Mouse (Mus musculus) retina, postnatal 7 days (tissue): ENCODE measurements around the gene Fgfr2.

Experiments
- DNase-seq: peaks from one replicate; pipeline ENCODE4 v3.0.0-alpha.2; 2012; ENCODE audit warnings: low read depth, low spot score

Fgfr2 gene

DNA sequence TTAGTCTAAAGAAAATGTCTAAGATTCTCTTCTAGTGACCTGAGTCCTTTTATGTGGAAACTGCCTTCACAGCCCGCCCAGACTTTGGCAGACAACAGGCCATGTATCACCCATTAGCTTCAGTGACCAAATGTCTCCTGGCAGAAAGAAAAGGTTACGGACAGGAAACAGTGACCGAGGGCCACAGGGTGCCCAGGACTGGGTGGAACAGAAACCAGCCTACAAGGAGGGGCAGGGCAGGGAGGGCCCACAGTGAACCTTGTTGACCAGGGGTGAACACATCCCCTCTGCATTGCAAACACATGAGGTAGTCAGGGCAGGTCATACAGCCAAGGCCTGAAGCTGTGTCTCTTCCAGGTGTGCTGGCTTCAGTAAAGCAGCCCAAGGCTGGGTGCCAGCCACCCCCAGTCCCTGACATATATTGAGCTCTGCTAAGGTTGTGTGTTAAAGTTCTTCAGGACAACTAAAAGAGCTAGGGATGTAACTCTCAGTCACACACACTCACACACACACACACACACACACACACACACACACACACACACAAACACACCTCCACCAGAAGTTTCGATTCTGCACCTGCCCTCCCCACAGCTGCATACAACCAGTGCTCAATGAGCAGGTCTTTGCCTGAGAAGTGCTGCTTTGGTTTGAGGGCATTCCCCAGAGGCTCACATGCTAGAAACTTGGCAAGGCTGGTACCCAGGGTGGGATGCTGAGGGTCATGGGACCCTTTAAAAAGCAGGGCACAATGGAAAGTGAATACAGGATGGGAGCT lies 855.2 kb downstream of the Fgfr2 start:
- no peak for DNase-seq

DNA sequence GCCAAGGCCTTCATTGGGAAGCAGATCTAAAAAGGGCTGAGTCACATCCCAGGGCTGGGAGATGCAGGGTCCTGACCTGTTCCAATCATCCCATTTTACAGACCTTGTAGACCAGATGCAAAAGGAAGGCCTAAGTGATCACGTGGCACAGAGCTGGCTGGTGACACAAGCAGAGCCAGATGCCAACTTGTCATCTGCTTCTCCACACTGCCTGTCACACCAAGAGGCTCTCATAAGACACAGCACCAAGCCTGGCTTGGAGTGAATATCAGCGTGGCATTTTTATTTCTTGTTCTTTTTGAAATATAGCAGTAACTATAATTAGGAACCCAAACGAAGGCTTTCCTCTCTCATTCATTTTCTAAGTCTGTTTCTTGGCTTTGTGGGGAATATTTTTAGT lies 858.4 kb downstream of the Fgfr2 start:
- no peak for DNase-seq

DNA sequence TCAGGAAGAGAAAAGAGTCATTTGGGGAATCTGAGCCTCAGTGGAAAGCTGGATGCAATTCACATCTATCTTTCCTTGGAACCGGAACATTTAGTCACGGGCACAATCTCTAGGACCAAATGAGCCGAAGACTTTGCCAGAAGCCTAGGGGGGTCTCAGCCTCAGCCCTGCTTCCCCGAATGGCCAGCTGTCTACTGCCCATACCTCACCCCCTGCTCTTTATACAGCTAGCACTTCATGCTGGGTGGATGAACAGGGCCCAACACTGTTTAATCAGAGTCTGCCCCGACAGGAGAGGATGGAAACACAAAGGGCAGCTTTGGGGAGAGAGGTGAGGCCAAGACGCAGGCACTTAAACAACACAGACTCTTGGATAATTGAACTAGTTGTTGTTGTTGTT lies 860.0 kb downstream of the Fgfr2 start:
- DNase-seq, result no peak

DNA sequence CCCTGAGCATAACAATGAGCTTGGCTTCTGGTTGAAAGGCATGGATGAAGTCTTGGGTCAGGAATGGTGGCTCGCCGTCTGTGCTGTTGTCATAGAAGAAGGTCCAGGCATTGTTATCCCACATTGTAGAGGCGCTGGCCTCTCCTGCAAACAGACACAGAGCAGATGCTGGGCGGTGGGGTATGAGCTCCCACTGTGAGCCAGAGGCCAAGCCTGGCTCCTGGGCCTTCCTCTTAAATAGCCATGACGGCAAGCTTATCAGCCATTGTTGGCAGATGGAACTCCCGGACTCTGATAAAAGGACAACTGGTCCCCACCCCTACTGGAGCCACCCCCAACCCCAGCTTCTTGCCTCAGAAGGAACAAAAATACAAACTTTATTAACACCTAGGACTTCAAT lies 860.5 kb downstream of the Fgfr2 start:
- DNase-seq, result no peak

- no peak for DNase-seq
Observed at GRCm38 (mm10) chr7:132261885-132262284, 861.3 kb downstream of the Fgfr2 start.

GRCm38 (mm10) chr7:132260632-132261031 lies 862.5 kb downstream of the Fgfr2 start:
- DNase-seq, result no peak

- no peak for DNase-seq
Observed at GRCm38 (mm10) chr7:132258817-132259216, 864.3 kb downstream of the Fgfr2 start.

- no peak for DNase-seq
Observed at GRCm38 (mm10) chr7:132258216-132258615, 864.9 kb downstream of the Fgfr2 start.

GRCm38 (mm10) chr7:132253513-132253912 lies 869.6 kb downstream of the Fgfr2 start:
- DNase-seq, result no peak

- no peak for DNase-seq
Observed at GRCm38 (mm10) chr7:132253078-132253477, 870.1 kb downstream of the Fgfr2 start.

- no peak for DNase-seq
Observed at GRCm38 (mm10) chr7:132249563-132250119, 873.5 kb downstream of the Fgfr2 start.

- DNase-seq, result peak; percentile 17
Observed at GRCm38 (mm10) chr7:132247567-132247966, 875.6 kb downstream of the Fgfr2 start.

- DNase-seq, result no peak
Observed at GRCm38 (mm10) chr7:132247091-132247490, 876.1 kb downstream of the Fgfr2 start.

DNA sequence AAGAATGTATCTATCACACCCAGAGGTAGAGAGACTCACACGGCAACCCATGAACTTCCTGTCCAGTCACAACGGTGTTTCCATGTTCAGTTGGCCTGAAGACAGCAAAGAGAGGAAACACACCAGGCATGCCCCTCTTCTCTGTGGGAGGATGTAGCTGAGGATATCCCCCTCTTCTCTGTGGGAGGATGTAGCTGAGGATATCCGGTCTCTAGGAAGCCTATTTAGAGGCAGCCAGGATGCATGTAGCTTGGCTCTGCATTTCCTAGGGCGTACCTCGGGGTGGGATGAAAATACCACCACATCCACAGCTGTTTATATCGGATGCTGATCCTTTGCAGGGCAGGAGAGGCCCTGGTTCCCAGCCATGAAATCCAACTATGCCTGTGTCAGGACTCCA lies 877.4 kb downstream of the Fgfr2 start:
- no peak for DNase-seq

GRCm38 (mm10) chr7:132244637-132245036 lies 878.5 kb downstream of the Fgfr2 start:
- no peak for DNase-seq

GRCm38 (mm10) chr7:132243225-132243624 lies 879.9 kb downstream of the Fgfr2 start:
- no peak for DNase-seq

DNA sequence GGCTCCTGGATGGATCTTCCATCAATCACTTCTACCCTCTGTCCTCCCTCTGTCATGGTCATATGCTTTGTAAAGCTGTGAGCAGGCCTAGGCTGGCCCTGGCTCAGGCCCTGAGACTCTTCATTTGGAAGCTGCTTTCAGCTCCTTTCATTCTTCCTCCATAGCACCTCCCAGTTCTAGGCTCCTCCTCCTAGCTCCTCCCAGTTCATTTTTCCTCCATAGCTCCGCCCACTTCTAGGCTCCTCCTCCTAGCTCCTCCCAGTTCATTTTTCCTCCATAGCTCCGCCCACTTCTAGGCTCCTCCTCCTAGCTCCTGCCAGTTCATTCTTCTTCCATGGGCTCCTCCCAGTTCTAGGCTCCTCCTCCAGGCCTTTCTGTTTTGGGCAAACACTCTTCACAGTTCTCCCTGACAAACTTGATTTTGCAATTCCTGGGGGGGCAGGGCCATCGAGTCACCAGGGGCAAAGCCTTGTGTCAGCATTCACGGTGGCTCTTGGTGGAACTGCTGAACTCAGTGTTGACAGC lies 880.5 kb downstream of the Fgfr2 start:
- DNase-seq, result no peak

- DNase-seq, result no peak
Observed at GRCm38 (mm10) chr7:132238921-132239320, 884.2 kb downstream of the Fgfr2 start.

- no peak for DNase-seq
Observed at GRCm38 (mm10) chr7:132237191-132237590, 886.0 kb downstream of the Fgfr2 start.

- no peak for DNase-seq
Observed at GRCm38 (mm10) chr7:132236789-132237188, 886.4 kb downstream of the Fgfr2 start.

DNA sequence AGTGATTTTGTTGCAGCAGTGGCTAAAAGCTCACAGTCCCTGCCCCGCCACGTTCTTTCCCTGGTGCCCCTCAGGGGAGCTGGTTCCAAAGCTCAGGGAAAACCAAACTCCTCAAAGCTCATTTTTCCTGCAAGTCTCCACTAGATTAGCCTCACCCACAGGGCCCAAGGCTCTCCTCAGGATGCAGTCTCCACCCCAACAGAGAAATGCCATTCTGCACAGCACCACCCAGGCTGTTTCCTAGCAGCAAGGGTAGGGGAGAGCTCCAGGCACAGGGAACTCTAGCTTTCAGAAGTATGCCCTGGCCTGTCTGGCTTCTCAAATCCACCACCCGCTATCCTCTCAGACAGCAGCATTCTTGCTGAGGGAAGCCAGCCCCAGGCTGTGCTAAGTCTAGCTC lies 888.9 kb downstream of the Fgfr2 start:
- DNase-seq, result no peak

DNA sequence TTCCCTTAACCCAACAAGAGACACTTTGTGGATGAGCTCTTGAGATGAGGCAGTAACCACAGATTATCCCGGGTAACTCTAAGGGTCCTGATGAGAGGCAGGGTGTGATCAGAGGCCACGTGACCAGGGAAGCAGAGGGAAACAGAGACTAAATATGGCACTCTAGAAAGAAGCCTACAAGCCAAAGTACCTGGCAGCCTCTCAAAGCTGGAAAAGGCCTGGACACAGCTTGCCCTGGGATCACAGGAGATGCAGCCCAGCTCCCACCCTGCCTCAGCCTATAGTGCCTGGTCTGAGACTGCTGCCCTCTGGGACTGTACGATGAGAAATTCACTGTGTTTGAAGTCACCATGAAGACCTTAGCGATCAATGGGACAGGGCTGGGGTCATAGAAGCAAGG lies 889.4 kb downstream of the Fgfr2 start:
- DNase-seq, result no peak

DNA sequence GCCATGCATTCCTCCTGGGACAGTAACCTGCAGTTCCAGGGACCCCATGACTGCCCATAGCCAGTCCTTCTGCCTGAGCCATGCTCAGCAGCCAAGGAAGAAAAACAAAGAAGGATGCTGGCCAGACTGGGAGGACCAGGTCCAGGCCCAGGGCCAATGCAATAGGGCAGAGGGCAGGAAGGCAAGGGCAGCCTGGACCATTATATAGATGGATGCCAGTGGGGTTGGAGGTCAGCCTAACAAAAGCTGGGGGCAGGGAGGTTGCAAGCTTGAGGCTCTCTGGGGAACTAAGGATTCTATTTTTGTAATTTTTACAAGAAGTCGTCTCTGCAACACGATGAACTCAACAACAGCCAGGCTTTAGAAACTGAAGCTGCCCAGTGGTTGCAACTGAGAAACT lies 890.2 kb downstream of the Fgfr2 start:
- no peak for DNase-seq
